Mouse (Mus musculus): ENCODE measurements around the gene Tsnaxip1. TPM values are rescaled to one million over a fixed set of nuclear protein-coding genes. Genes with fewer than 3 reads are reported as not detected.

Tsnaxip1 gene
- polyA plus RNA-seq, 2 experiments, result 0.18 to 0.19 TPM

- no peak overlapping the region for H3K9ac ChIP-seq (ENCODE audit: low read depth, low read length, severe bottlenecking)
- TF ChIP-seq POLR2A (IDR thresholded peaks at IDR 0.05; ENCODE audit: borderline replicate concordance, extremely low read depth, insufficient read depth, insufficient read length), result no peak
- no peak overlapping the region for H3K4me2 ChIP-seq (replicated peaks; ENCODE audit: low read depth, low read length, severe bottlenecking)
- peaks cover 24% of the 10 kb centered on the region for H3K36me3 ChIP-seq (ENCODE audit: control insufficient read depth, insufficient read depth, low read length)
- no peak overlapping the region for H3K4me3 ChIP-seq (replicated peaks; ENCODE audit: low read length)
- H3K27me3 ChIP-seq (ENCODE audit: control insufficient read depth, insufficient read depth, low read length), result no peaks in the 10 kb centered on the region
- no peak overlapping the region for H3K27ac ChIP-seq (replicated peaks; ENCODE audit: low read depth, low read length)
- H3K4me1 ChIP-seq (ENCODE audit: control insufficient read depth, insufficient read depth, low read length), result no peaks in the 10 kb centered on the region
- no peaks in the 10 kb centered on the region for H3K9me3 ChIP-seq (ENCODE audit: control insufficient read depth, low read length)
- no peak for ATAC-seq (ENCODE audit: low FRiP score, low read depth)
- no peak for DNase-seq (ENCODE audit: low spot score)
Observed at GRCm38 (mm10) chr8:105789626-105790025, 37.9 kb upstream of the Tsnaxip1 start.

GRCm38 (mm10) chr8:105793331-105793730 is 34.2 kb upstream of the Tsnaxip1 start:
- no peak for DNase-seq (ENCODE audit: low spot score)
- ATAC-seq (ENCODE audit: low FRiP score, low read depth), result no peak
- WGBS, result 94% methylated on average over 1 of the region's 1 CpGs
- no peaks in the 10 kb centered on the region for H3K9me3 ChIP-seq (ENCODE audit: control insufficient read depth, low read length)
- H3K9ac ChIP-seq (ENCODE audit: low read depth, low read length, severe bottlenecking), result no peak overlapping the region
- no peaks in the 10 kb centered on the region for H3K4me1 ChIP-seq (ENCODE audit: control insufficient read depth, insufficient read depth, low read length)
- no peak overlapping the region for H3K4me2 ChIP-seq (replicated peaks; ENCODE audit: low read depth, low read length, severe bottlenecking)
- H3K4me3 ChIP-seq (replicated peaks; ENCODE audit: low read length), result no peak overlapping the region
- H3K27ac ChIP-seq (replicated peaks; ENCODE audit: low read depth, low read length), result no peak overlapping the region
- peaks cover 4% of the 10 kb centered on the region; the same call in 1 of the 2 replicates for H3K36me3 ChIP-seq (ENCODE audit: control insufficient read depth, insufficient read depth, low read length)
- H3K27me3 ChIP-seq (ENCODE audit: control insufficient read depth, insufficient read depth, low read length), result no peaks in the 10 kb centered on the region
- TF ChIP-seq POLR2A (IDR thresholded peaks at IDR 0.05; ENCODE audit: borderline replicate concordance, extremely low read depth, insufficient read depth, insufficient read length), result no peak

GRCm38 (mm10) chr8:105794009-105794598 is 33.4 kb upstream of the Tsnaxip1 start:
- H3K4me1 ChIP-seq (ENCODE audit: control insufficient read depth, insufficient read depth, low read length), result peaks cover 2% of the 10 kb centered on the region; the same call in 1 of the 2 replicates
- no peak overlapping the region for H3K9ac ChIP-seq (ENCODE audit: low read depth, low read length, severe bottlenecking)
- DNase-seq (ENCODE audit: low spot score) (no peak), ATAC-seq (ENCODE audit: low FRiP score, low read depth) (no peak)
- no peaks in the 10 kb centered on the region for H3K27me3 ChIP-seq (ENCODE audit: control insufficient read depth, insufficient read depth, low read length)
- no peak for TF ChIP-seq POLR2A (IDR thresholded peaks at IDR 0.05; ENCODE audit: borderline replicate concordance, extremely low read depth, insufficient read depth, insufficient read length)
- peaks cover 4% of the 10 kb centered on the region; the same call in 1 of the 2 replicates for H3K36me3 ChIP-seq (ENCODE audit: control insufficient read depth, insufficient read depth, low read length)
- WGBS, result 79% methylated on average over 3 of the region's 3 CpGs
- no peak overlapping the region for H3K27ac ChIP-seq (replicated peaks; ENCODE audit: low read depth, low read length)
- no peak overlapping the region for H3K4me2 ChIP-seq (replicated peaks; ENCODE audit: low read depth, low read length, severe bottlenecking)
- H3K9me3 ChIP-seq (ENCODE audit: control insufficient read depth, low read length), result no peaks in the 10 kb centered on the region
- H3K4me3 ChIP-seq (replicated peaks; ENCODE audit: low read length), result no peak overlapping the region

- WGBS, result 77% methylated on average over 1 of the region's 1 CpGs
- Histone ChIP-seq H3K9ac (ENCODE audit: low read depth, low read length, severe bottlenecking) (no peak overlapping the region), H3K27me3 (ENCODE audit: control insufficient read depth, insufficient read depth, low read length) (no peaks in the 10 kb centered on the region), H3K4me3 (replicated peaks; ENCODE audit: low read length) (no peak overlapping the region), H3K36me3 (ENCODE audit: control insufficient read depth, insufficient read depth, low read length) (peaks cover 4% of the 10 kb centered on the region; the same call in 1 of the 2 replicates), H3K9me3 (ENCODE audit: control insufficient read depth, low read length) (no peaks in the 10 kb centered on the region), H3K4me1 (ENCODE audit: control insufficient read depth, insufficient read depth, low read length) (peaks cover 6% of the 10 kb centered on the region; the same call in 1 of the 2 replicates), H3K27ac (replicated peaks; ENCODE audit: low read depth, low read length) (no peak overlapping the region), H3K4me2 (replicated peaks; ENCODE audit: low read depth, low read length, severe bottlenecking) (no peak overlapping the region)
- no peak for TF ChIP-seq POLR2A (IDR thresholded peaks at IDR 0.05; ENCODE audit: borderline replicate concordance, extremely low read depth, insufficient read depth, insufficient read length)
- no peak for ATAC-seq (ENCODE audit: low FRiP score, low read depth)
- no peak for DNase-seq (ENCODE audit: low spot score)
Observed at GRCm38 (mm10) chr8:105795785-105796184, 31.7 kb upstream of the Tsnaxip1 start.

GRCm38 (mm10) chr8:105798408-105798807 is 29.1 kb upstream of the Tsnaxip1 start:
- H3K4me1 ChIP-seq (ENCODE audit: control insufficient read depth, insufficient read depth, low read length), result peaks cover 6% of the 10 kb centered on the region; the same call in 1 of the 2 replicates
- H3K4me2 ChIP-seq (replicated peaks; ENCODE audit: low read depth, low read length, severe bottlenecking), result no peak overlapping the region
- no peak overlapping the region for H3K4me3 ChIP-seq (replicated peaks; ENCODE audit: low read length)
- WGBS, result 91% methylated on average over 5 of the region's 5 CpGs
- no peaks in the 10 kb centered on the region for H3K27me3 ChIP-seq (ENCODE audit: control insufficient read depth, insufficient read depth, low read length)
- ATAC-seq (ENCODE audit: low FRiP score, low read depth) (no peak), DNase-seq (ENCODE audit: low spot score) (no peak)
- peaks cover 10% of the 10 kb centered on the region; the same call in 1 of the 2 replicates for H3K36me3 ChIP-seq (ENCODE audit: control insufficient read depth, insufficient read depth, low read length)
- no peak for TF ChIP-seq POLR2A (IDR thresholded peaks at IDR 0.05; ENCODE audit: borderline replicate concordance, extremely low read depth, insufficient read depth, insufficient read length)
- no peaks in the 10 kb centered on the region for H3K9me3 ChIP-seq (ENCODE audit: control insufficient read depth, low read length)
- H3K27ac ChIP-seq (replicated peaks; ENCODE audit: low read depth, low read length), result no peak overlapping the region
- no peak overlapping the region for H3K9ac ChIP-seq (ENCODE audit: low read depth, low read length, severe bottlenecking)
